In the genomic region with DNA sequence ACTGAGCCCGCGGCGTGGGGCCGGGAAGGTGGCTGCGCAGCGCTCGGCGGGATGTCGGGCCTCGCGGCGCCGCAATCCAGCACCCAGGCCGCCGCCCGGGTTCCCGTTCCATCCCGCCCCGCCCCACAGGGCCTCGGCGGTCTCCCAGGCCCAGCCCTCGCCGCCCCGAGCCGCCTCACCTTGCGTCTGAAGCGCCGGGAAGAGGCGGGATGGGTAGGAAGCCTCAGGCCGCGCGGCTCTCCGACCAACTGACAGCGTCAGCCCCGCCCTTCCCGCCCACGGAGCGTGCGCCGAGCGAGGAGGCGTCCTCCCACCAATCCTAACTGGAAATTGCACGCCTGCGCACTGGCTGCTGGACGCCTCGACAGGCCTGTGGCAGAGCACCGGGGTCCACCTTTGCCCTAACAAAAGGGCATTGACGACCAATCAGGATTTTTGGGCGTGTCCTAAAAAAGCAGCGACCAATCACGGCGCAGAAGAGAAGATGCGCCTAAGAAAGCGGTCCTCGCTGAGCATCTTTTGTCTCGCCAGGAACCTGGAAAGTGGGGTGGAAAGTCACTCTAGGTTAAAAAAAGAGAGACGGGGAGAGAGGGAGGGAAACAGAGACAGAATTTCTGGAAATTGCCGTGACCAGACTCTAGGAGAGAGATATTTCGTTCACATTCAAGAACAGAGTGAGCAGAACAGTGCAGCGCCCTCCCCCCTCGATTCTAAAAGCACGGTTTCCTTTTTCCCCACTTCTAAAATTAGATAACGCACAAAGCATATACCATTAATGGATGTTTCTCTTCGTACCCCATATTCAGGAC, we compare ENCODE assay signal across 2 mouse cellular contexts.
TF ChIP-seq lines count a peak whose summit lies in the region.

No protein-coding gene starts in this region.

TF ChIP-seq in C2C12, 6 proteins besides CTCF, POLR2A, EP300 and RAD21 (continued from another document):
- TF ChIP-seq MAX (IDR thresholded peaks at IDR 0.05) = peak; percentile 25

TF ChIP-seq in myocyte, 11 proteins besides CTCF, POLR2A, EP300 and RAD21 (continued from another document):
- no peak for TF ChIP-seq MYOG (IDR thresholded peaks at IDR 0.05; ENCODE audit: control insufficient read depth in 1 of 3, insufficient read depth in 1 of 3, insufficient read length in 2 of 3, low read depth in 2 of 3)
